Mouse (Mus musculus) brain, adult 10 weeks (tissue): ENCODE data around the gene Eno1. TPM values are rescaled to one million over a fixed set of nuclear protein-coding genes. Genes with fewer than 3 reads are reported as not detected.

Source experiments
- polyA plus RNA-seq: library from polyadenylated mRNA; stranded (reverse); fragments of 350-450 nt; fragmentation: Illumina TruSeq; extraction: RNeasy Lipid Tissue Mini Kit (QIAGEN cat#74804); gene quantifications from one replicate; pipeline ENCODE4 v1.2.3, GENCODE M21; 2015; ENCODE audit warnings: low read depth, low replicate concordance

The Eno1 gene
- polyA plus RNA-seq: 966 TPM

DNA sequence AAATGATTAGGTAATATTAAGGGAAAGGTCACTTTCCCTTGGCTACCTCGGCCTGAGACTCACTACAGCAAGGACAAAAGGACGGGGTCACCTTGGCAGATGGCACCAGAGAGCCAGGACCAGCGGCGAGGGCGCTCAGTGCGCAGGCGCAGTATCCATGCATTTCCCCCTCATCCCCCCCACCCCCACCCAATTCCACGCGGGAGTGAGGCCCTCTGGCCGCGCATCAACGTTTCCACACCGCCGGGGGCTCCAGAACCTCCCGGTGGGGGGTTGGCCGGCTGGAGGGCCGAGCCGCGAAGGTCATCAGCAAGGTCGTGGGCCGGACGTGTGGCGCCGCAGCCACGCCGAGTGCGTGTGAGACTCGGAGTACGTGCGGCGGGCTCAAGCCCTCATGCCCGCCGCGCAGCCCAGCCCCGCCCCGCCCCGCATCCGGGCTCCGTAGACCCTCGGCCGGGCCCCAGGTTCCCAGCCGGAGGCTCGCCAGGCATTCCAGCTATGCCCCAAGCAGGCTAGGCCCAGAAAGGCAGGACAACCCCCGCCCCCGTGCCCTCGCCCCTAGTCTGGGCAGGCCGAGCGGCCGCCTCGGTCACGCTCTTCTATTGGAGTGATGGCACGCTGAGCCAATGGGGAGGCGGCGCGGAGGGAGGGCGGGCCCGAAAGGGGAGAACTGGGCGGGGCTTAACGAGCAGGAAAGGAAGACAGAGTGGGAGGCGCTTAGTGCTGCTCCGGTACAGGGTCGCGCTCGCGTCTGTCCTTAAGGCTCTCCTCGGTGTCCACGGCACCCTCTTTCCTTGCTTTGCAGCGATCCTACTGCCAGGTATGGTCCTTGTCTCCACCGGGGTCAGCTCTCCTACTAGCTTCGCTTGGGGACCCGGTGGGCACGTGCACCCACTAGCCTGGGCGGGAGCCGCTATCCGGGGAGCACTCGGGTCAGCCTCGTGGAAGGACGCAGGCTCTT is at the start of gene Eno1:
Gene Eno1 (plus strand): TSS at position 201 of the 961 bp plus-strand sequence.

DNA sequence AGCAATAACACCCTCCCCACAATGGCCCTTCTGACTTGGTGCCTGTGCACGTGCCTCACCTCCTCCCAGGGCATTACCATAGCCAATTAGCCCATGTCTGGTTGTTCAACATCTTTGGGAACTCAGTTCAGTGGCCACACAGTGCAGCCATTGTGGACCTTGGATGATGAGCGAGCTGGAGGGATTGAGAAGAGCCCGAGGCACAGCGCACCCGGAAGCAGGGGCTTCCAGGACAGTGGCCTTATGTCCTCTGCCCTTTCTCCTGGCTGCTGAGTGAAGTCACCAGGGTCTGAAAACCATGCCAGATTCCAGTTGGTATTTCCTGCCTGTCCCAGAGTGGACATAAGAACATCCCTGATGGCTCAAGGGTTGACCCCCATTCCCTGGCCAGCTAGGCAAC is 35.3 kb upstream of the Eno1 start, which contains the start of gene Car6:
Gene Car6 (minus strand): TSS at position 101 of the 400 bp plus-strand sequence.

DNA sequence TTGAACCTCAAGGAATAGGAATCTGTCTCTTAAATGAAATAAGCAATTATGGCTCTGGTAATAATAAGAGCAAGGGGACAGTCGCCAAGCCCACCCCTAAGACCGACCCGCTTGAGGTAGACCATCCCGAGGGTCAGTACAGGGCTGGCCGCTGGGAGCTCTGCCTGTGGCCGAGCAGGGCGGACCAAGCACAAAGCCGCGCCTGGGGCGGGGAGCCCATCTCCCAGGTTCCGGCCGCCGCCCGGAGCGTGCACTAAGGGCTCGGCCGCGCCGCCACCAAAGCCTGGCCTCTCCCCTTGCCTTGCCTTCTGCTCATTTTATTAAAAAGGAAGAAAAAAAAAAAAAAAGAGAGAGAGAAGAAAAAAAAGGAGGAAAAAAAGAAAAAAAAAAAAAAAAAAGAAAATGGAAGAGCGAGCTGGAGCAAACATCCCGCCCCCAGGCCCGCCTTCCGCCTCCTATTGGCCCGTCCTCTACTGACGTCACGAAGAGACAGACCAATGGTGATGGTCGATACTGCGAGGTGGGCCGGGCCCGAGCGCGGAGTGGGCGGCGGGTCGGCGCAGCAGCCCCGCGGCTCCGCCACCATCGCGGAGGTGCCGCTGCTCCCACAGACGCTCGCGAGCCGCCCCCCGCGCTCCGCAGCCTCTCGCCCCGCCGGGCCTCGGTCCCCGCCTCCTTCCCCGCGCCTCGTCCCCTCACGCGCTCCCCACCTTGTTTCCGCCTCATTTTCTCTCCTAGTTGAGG is 44.7 kb downstream of the Eno1 start, which contains the start of gene Rere:
Gene Rere (plus strand): TSS at position 629 of the 744 bp plus-strand sequence.

Other genes with a start within 250 kb of the Eno1 start
- 5.1 TPM for gene H6pd, start 227.7 kb upstream of the Eno1 start, polyA plus RNA-seq
- gene Gpr157, start 149.4 kb upstream of the Eno1 start, polyA plus RNA-seq: 1.3 TPM
- gene Slc2a5, start 117.4 kb upstream of the Eno1 start, polyA plus RNA-seq: 5.9 TPM
- gene Slc2a7, start 87.7 kb upstream of the Eno1 start, polyA plus RNA-seq: not detected
- not detected for gene Car6, start 35.4 kb upstream of the Eno1 start, polyA plus RNA-seq
- 47.1 TPM for gene Rere, start 44.9 kb downstream of the Eno1 start, polyA plus RNA-seq